Mouse (Mus musculus): Measurements from ENCODE around the gene Tmem209. TPM values are rescaled to one million over a fixed set of nuclear protein-coding genes. Genes with fewer than 3 reads are reported as not detected.
A peak's percentile ranks its signal among the peaks of the same experiment; 100 is the strongest.

Tmem209 gene
- polyA plus RNA-seq, 1 experiment, result 12.7 TPM

GRCm38 (mm10) chr6:30551193-30551515 is 41.6 kb upstream of the Tmem209 start:
- Histone ChIP-seq H3K27ac (ENCODE audit: control insufficient read depth, insufficient read depth, low read depth, low read length, poor library complexity) (no peak overlapping the region), H3K4me3 (replicated peaks; ENCODE audit: control insufficient read depth, low read depth, low read length) (no peak overlapping the region), H3K4me1 (ENCODE audit: control insufficient read depth, insufficient read depth, low read length) (no peaks in the 10 kb centered on the region; the same call in 1 of the 2 replicates)
- TF ChIP-seq POLR2A (IDR thresholded peaks at IDR 0.05; ENCODE audit: borderline replicate concordance, control insufficient read depth, low read depth, low read length) (no peak), CTCF (IDR thresholded peaks at IDR 0.05; ENCODE audit: control insufficient read depth, insufficient read depth, low read length) (no peak)

DNA sequence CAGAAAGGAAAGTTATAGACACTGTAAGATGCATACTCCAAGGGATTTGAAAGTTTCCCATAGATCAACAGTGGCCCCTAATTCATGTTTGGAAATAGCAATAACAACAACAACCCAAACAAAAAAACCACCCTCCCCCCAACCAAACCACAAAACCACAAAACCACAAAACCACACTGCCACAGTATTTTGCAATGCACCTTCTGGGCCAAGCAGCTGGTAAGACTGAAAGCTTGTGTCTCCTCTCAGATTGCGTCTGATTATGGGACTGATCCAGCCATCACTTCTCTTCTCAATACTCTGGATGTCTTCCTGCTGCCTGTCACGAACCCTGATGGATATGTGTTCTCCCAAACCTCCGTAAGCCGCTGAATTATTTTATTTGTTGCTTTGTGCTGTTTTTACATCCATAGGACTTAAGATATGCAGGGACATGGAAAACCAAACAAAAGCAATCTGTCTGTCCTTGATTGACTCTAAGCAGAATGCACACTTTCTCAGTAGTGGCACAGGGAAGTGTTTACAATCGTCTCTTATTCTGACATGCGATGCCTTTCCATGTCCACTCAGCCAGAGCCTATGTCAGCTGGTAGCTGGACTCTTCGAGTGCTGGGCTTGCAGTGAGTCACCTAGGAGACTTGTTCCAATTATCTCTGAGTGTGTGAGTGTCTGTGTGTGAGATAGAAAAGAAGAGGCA is 41.1 kb upstream of the Tmem209 start:
- WGBS, result 53% methylated on average over 7 of the region's 7 CpGs
- Histone ChIP-seq H3K27ac (ENCODE audit: control insufficient read depth, insufficient read depth, low read depth, low read length, poor library complexity) (no peak overlapping the region), H3K4me3 (replicated peaks; ENCODE audit: control insufficient read depth, low read depth, low read length) (no peak overlapping the region), H3K4me1 (ENCODE audit: control insufficient read depth, insufficient read depth, low read length) (no peaks in the 10 kb centered on the region; the same call in 1 of the 2 replicates)
- no peak for TF ChIP-seq CTCF (IDR thresholded peaks at IDR 0.05; ENCODE audit: control insufficient read depth, insufficient read depth, low read length)
- TF ChIP-seq POLR2A (IDR thresholded peaks at IDR 0.05; ENCODE audit: borderline replicate concordance, control insufficient read depth, low read depth, low read length), result no peak

- Histone ChIP-seq H3K4me1 (ENCODE audit: control insufficient read depth, insufficient read depth, low read length) (no peaks in the 10 kb centered on the region; the same call in 1 of the 2 replicates), H3K4me3 (replicated peaks; ENCODE audit: control insufficient read depth, low read depth, low read length) (no peak overlapping the region), H3K27ac (ENCODE audit: control insufficient read depth, insufficient read depth, low read depth, low read length, poor library complexity) (no peak overlapping the region)
- TF ChIP-seq POLR2A (IDR thresholded peaks at IDR 0.05; ENCODE audit: borderline replicate concordance, control insufficient read depth, low read depth, low read length) (no peak), CTCF (IDR thresholded peaks at IDR 0.05; ENCODE audit: control insufficient read depth, insufficient read depth, low read length) (no peak)
- 57% methylated on average over 15 of the region's 15 CpGs for WGBS
These were observed 39.7 kb upstream of the Tmem209 start for GRCm38 (mm10) chr6:30549231-30549761.

DNA sequence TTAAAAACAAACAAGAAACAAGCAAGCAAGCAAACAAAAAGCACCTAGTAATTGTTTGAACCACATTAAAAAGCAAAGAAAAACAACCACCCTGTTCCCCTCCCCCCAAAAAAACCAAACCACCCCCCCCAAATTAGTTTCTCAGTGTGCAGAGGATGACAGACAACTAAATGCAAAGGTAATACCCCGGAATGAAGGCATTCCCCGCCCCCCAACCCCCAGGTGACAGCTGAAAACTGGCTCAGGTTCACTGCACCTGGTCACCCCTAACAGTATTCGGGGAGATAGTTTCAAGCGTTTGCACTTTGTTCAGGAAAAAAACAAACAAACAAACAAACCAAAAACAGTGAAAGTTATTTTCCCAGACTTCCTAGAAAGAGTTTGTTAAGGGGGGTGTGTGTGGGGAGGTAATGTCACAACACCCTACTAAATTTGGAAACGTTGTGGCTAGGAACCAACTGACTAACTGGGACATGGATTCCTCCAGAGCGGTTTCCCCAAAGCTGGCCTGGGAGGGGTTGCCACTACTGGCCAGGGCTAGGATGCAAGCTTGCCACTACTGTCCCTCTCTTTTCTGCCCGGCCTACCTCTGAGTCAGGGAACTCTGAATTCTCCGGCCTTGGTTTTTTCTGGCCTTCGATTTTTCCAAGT is 38.2 kb upstream of the Tmem209 start:
- no peak for TF ChIP-seq POLR2A (IDR thresholded peaks at IDR 0.05; ENCODE audit: borderline replicate concordance, control insufficient read depth, low read depth, low read length)
- no peak for TF ChIP-seq CTCF (IDR thresholded peaks at IDR 0.05; ENCODE audit: control insufficient read depth, insufficient read depth, low read length)
- 42% methylated on average over 9 of the region's 9 CpGs for WGBS
- Histone ChIP-seq H3K4me1 (ENCODE audit: control insufficient read depth, insufficient read depth, low read length) (no peaks in the 10 kb centered on the region; the same call in 1 of the 2 replicates), H3K4me3 (replicated peaks; ENCODE audit: control insufficient read depth, low read depth, low read length) (no peak overlapping the region), H3K27ac (ENCODE audit: control insufficient read depth, insufficient read depth, low read depth, low read length, poor library complexity) (no peak overlapping the region)

DNA sequence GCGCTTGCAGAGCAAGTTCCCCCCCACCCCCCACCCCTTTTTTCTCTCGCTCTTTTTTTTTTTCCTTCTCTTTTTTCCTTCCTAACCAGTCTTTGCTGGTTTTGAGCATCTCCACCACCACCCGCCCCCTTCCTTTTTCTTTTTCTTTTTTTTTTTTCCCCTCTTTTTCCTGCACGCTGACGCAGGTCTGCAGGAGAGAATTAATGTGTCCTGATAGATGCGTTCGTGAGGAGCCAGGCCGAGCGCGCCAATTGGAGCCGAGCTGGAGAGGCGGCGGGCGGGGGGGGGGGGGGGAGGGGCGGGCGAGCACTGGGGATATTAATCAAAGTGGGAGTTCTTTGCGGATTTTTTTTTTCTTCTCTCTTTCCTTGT is 37.7 kb upstream of the Tmem209 start:
- Histone ChIP-seq H3K4me3 (replicated peaks; ENCODE audit: control insufficient read depth, low read depth, low read length) (no peak overlapping the region), H3K27ac (ENCODE audit: control insufficient read depth, insufficient read depth, low read depth, low read length, poor library complexity) (no peak overlapping the region), H3K4me1 (ENCODE audit: control insufficient read depth, insufficient read depth, low read length) (no peaks in the 10 kb centered on the region; the same call in 1 of the 2 replicates)
- TF ChIP-seq CTCF (IDR thresholded peaks at IDR 0.05; ENCODE audit: control insufficient read depth, insufficient read depth, low read length), result no peak
- no peak for TF ChIP-seq POLR2A (IDR thresholded peaks at IDR 0.05; ENCODE audit: borderline replicate concordance, control insufficient read depth, low read depth, low read length)
- WGBS, result 1% methylated on average over 17 of the region's 17 CpGs

- no peaks in the 10 kb centered on the region; the same call in 1 of the 2 replicates for H3K4me1 ChIP-seq (ENCODE audit: control insufficient read depth, insufficient read depth, low read length)
- H3K4me3 ChIP-seq (replicated peaks; ENCODE audit: control insufficient read depth, low read depth, low read length), result peak overlapping the region; percentile 46
- no peak overlapping the region for H3K27ac ChIP-seq (ENCODE audit: control insufficient read depth, insufficient read depth, low read depth, low read length, poor library complexity)
- 21% methylated on average over 17 of the region's 17 CpGs for WGBS
- TF ChIP-seq CTCF (IDR thresholded peaks at IDR 0.05; ENCODE audit: control insufficient read depth, insufficient read depth, low read length) (no peak), POLR2A (IDR thresholded peaks at IDR 0.05; ENCODE audit: borderline replicate concordance, control insufficient read depth, low read depth, low read length) (no peak)
These were observed 37.1 kb upstream of the Tmem209 start for GRCm38 (mm10) chr6:30546571-30547273.

DNA sequence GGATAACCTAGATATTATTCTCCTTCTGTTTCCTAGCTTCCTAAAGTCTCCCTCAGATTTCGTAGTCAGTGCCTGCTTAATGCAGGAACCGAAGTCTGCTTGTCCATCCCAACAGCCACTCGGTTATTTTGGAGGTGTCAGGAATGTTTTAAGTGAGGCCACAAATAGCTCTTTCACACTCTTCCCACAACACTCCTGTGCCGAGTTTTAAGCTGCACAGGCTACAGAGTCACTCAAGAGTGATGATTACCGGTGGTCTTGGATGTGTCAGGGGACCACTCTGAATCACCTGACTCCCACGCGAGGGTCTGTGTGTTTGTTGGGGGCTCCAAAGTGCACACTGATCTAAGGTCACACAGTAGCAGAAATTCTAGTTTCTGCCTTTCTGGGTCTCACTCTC is 36.1 kb upstream of the Tmem209 start:
- TF ChIP-seq CTCF (IDR thresholded peaks at IDR 0.05; ENCODE audit: control insufficient read depth, insufficient read depth, low read length) (no peak), POLR2A (IDR thresholded peaks at IDR 0.05; ENCODE audit: borderline replicate concordance, control insufficient read depth, low read depth, low read length) (no peak)
- H3K27ac ChIP-seq (ENCODE audit: control insufficient read depth, insufficient read depth, low read depth, low read length, poor library complexity), result no peak overlapping the region
- H3K4me1 ChIP-seq (ENCODE audit: control insufficient read depth, insufficient read depth, low read length), result no peaks in the 10 kb centered on the region; the same call in 1 of the 2 replicates
- WGBS, result 84% methylated on average over 7 of the region's 7 CpGs
- no peak overlapping the region for H3K4me3 ChIP-seq (replicated peaks; ENCODE audit: control insufficient read depth, low read depth, low read length)

DNA sequence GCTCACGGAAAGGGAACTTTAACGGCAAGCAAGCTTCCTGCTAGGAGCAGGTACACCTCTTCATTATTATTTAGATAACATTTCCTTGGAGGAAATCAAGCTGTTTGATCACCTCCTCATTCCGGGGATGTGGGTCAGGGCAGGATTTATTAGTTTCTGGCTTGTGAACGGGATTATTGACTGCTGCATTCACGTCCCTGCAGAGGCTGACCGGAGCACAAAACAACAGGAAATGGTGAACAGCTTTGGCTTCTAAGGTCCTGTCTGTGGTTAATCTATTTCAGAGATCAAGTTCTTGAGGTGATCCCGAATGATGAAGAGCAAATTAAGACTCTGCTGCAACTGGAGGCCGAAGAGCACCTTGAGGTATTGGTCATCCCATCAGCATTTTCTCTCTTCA is 34.3 kb upstream of the Tmem209 start:
- WGBS, result 16% methylated on average over 8 of the region's 8 CpGs
- no peak overlapping the region for H3K27ac ChIP-seq (ENCODE audit: control insufficient read depth, insufficient read depth, low read depth, low read length, poor library complexity)
- TF ChIP-seq CTCF (IDR thresholded peaks at IDR 0.05; ENCODE audit: control insufficient read depth, insufficient read depth, low read length) (no peak), POLR2A (IDR thresholded peaks at IDR 0.05; ENCODE audit: borderline replicate concordance, control insufficient read depth, low read depth, low read length) (no peak)

More for the DNA sequence above, 34.3 kb upstream of the Tmem209 start:
- no peaks in the 10 kb centered on the region; the same call in 1 of the 2 replicates for H3K4me1 ChIP-seq (ENCODE audit: control insufficient read depth, insufficient read depth, low read length)
- H3K4me3 ChIP-seq (replicated peaks; ENCODE audit: control insufficient read depth, low read depth, low read length), result no peak overlapping the region
